Mouse (Mus musculus): Measurements from ENCODE around the gene D630036H23Rik. TPM values are rescaled to one million over a fixed set of nuclear protein-coding genes. Genes with fewer than 3 reads are reported as not detected.

Gene D630036H23Rik
- total RNA-seq (2014; fragmentation: Nextera tagmentation): 1.4 and 2.2 TPM in 2 replicates
- total RNA-seq (2017): 1.2 and 2.1 TPM in 2 replicates
- polyA plus RNA-seq (2012): 1.6 and 1.7 TPM in 2 replicates

GRCm38 (mm10) chr12:36381441-36382340 is at the start of gene D630036H23Rik, which contains the start of gene Ispd:
Gene D630036H23Rik, minus strand, starts transcription at chr12:36382181.
Gene Ispd, plus strand, starts transcription at chr12:36381450.
- DNase-seq (ENCODE audit: low spot score) (peak; percentile 77), ATAC-seq (ENCODE audit: extremely low read depth, insufficient number of reproducible peaks, low FRiP score, poor library complexity, severe bottlenecking) (peak; percentile 74)
- H3K4me1 ChIP-seq (ENCODE audit: insufficient read depth, low read depth, low read length): peaks cover 18% of the 10 kb centered on the region
- TF ChIP-seq TAL1 (conservative IDR thresholded peaks at IDR 0.05; ENCODE audit: low read depth, low read length): no peak
- no peak for TF ChIP-seq GATA1 (IDR thresholded peaks at IDR 0.05; ENCODE audit: borderline replicate concordance, low read length)
- H3K4me3 ChIP-seq (ENCODE audit: low read depth, low read length): peak within 1 kb of the TSS; percentile 83
- H3K36me3 ChIP-seq (replicated peaks): no peaks in the 10 kb centered on the region
- no peaks in the 10 kb centered on the region for H3K27me3 ChIP-seq (ENCODE audit: insufficient read depth, low read length)
- peaks cover 8% of the 10 kb centered on the region for H3K9me3 ChIP-seq (replicated peaks)

- Histone ChIP-seq H3K9me3 (replicated peaks) (no peaks in the 10 kb centered on the region), H3K27me3 (ENCODE audit: insufficient read depth, low read length) (no peaks in the 10 kb centered on the region), H3K4me1 (ENCODE audit: insufficient read depth, low read depth, low read length) (no peaks in the 10 kb centered on the region), H3K36me3 (replicated peaks) (no peaks in the 10 kb centered on the region), H3K4me3 (ENCODE audit: low read depth, low read length) (no peak overlapping the region)
- TF ChIP-seq GATA2 (IDR thresholded peaks at IDR 0.05; ENCODE audit: borderline replicate concordance, low read depth, low read length) (no peak), GATA1 (IDR thresholded peaks at IDR 0.05; ENCODE audit: borderline replicate concordance, low read length) (no peak), TAL1 (conservative IDR thresholded peaks at IDR 0.05; ENCODE audit: low read depth, low read length) (no peak), CTCF (IDR thresholded peaks at IDR 0.05; ENCODE audit: low read depth, low read length) (no peak), POLR2AphosphoS5 (IDR thresholded peaks at IDR 0.05; ENCODE audit: insufficient replicate concordance, low read depth, low read length) (no peak)
- ATAC-seq (ENCODE audit: extremely low read depth, insufficient number of reproducible peaks, low FRiP score, poor library complexity, severe bottlenecking) (no peak), DNase-seq (ENCODE audit: low spot score) (no peak)
These were observed 44.4 kb upstream of the D630036H23Rik start for GRCm38 (mm10) chr12:36426163-36427045.

GRCm38 (mm10) chr12:36425258-36425657 is 43.3 kb upstream of the D630036H23Rik start:
- no peak for ATAC-seq (ENCODE audit: extremely low read depth, insufficient number of reproducible peaks, low FRiP score, poor library complexity, severe bottlenecking)
- Histone ChIP-seq H3K27me3 (ENCODE audit: insufficient read depth, low read length) (no peaks in the 10 kb centered on the region), H3K9me3 (replicated peaks) (peaks cover 4% of the 10 kb centered on the region; the same call in 1 of the 2 replicates), H3K36me3 (replicated peaks) (no peaks in the 10 kb centered on the region), H3K4me3 (ENCODE audit: low read depth, low read length) (no peak overlapping the region), H3K4me1 (ENCODE audit: insufficient read depth, low read depth, low read length) (no peaks in the 10 kb centered on the region)
- TF ChIP-seq TAL1 (conservative IDR thresholded peaks at IDR 0.05; ENCODE audit: low read depth, low read length) (no peak), POLR2AphosphoS5 (IDR thresholded peaks at IDR 0.05; ENCODE audit: insufficient replicate concordance, low read depth, low read length) (no peak), GATA1 (IDR thresholded peaks at IDR 0.05; ENCODE audit: borderline replicate concordance, low read length) (no peak), GATA2 (IDR thresholded peaks at IDR 0.05; ENCODE audit: borderline replicate concordance, low read depth, low read length) (no peak), CTCF (IDR thresholded peaks at IDR 0.05; ENCODE audit: low read depth, low read length) (no peak)
- no peak for DNase-seq (ENCODE audit: low spot score)

- DNase-seq (ENCODE audit: low spot score): no peak
- H3K36me3 ChIP-seq (replicated peaks): no peaks in the 10 kb centered on the region
- peaks cover 4% of the 10 kb centered on the region; the same call in 1 of the 2 replicates for H3K9me3 ChIP-seq (replicated peaks)
- no peak for TF ChIP-seq POLR2AphosphoS5 (IDR thresholded peaks at IDR 0.05; ENCODE audit: insufficient replicate concordance, low read depth, low read length)
- TF ChIP-seq TAL1 (conservative IDR thresholded peaks at IDR 0.05; ENCODE audit: low read depth, low read length): no peak
- no peak for TF ChIP-seq GATA2 (IDR thresholded peaks at IDR 0.05; ENCODE audit: borderline replicate concordance, low read depth, low read length)
- TF ChIP-seq GATA1 (IDR thresholded peaks at IDR 0.05; ENCODE audit: borderline replicate concordance, low read length): no peak
- TF ChIP-seq CTCF (IDR thresholded peaks at IDR 0.05; ENCODE audit: low read depth, low read length): no peak
- no peaks in the 10 kb centered on the region for H3K4me1 ChIP-seq (ENCODE audit: insufficient read depth, low read depth, low read length)
- no peak for ATAC-seq (ENCODE audit: extremely low read depth, insufficient number of reproducible peaks, low FRiP score, poor library complexity, severe bottlenecking)
- H3K4me3 ChIP-seq (ENCODE audit: low read depth, low read length): no peak overlapping the region
- no peaks in the 10 kb centered on the region for H3K27me3 ChIP-seq (ENCODE audit: insufficient read depth, low read length)
These were observed 41.7 kb upstream of the D630036H23Rik start for GRCm38 (mm10) chr12:36423677-36424076.

- H3K36me3 ChIP-seq (replicated peaks): no peaks in the 10 kb centered on the region
- no peaks in the 10 kb centered on the region for H3K27me3 ChIP-seq (ENCODE audit: insufficient read depth, low read length)
- H3K9me3 ChIP-seq (replicated peaks): no peaks in the 10 kb centered on the region
- H3K4me3 ChIP-seq (ENCODE audit: low read depth, low read length): no peak overlapping the region
- no peaks in the 10 kb centered on the region for H3K4me1 ChIP-seq (ENCODE audit: insufficient read depth, low read depth, low read length)
- no peak for DNase-seq (ENCODE audit: low spot score)
- TF ChIP-seq GATA1 (IDR thresholded peaks at IDR 0.05; ENCODE audit: borderline replicate concordance, low read length) (no peak), CTCF (IDR thresholded peaks at IDR 0.05; ENCODE audit: low read depth, low read length) (no peak), POLR2AphosphoS5 (IDR thresholded peaks at IDR 0.05; ENCODE audit: insufficient replicate concordance, low read depth, low read length) (no peak), GATA2 (IDR thresholded peaks at IDR 0.05; ENCODE audit: borderline replicate concordance, low read depth, low read length) (no peak), TAL1 (conservative IDR thresholded peaks at IDR 0.05; ENCODE audit: low read depth, low read length) (no peak)
- ATAC-seq (ENCODE audit: extremely low read depth, insufficient number of reproducible peaks, low FRiP score, poor library complexity, severe bottlenecking): no peak
These were observed 13.1 kb upstream of the D630036H23Rik start for GRCm38 (mm10) chr12:36395115-36395514.

- DNase-seq (ENCODE audit: low spot score): no peak
- H3K4me3 ChIP-seq (ENCODE audit: low read depth, low read length): no peak overlapping the region
- no peaks in the 10 kb centered on the region for H3K9me3 ChIP-seq (replicated peaks)
- TF ChIP-seq CTCF (IDR thresholded peaks at IDR 0.05; ENCODE audit: low read depth, low read length) (no peak), GATA1 (IDR thresholded peaks at IDR 0.05; ENCODE audit: borderline replicate concordance, low read length) (no peak), TAL1 (conservative IDR thresholded peaks at IDR 0.05; ENCODE audit: low read depth, low read length) (no peak), GATA2 (IDR thresholded peaks at IDR 0.05; ENCODE audit: borderline replicate concordance, low read depth, low read length) (no peak), POLR2AphosphoS5 (IDR thresholded peaks at IDR 0.05; ENCODE audit: insufficient replicate concordance, low read depth, low read length) (no peak)
- no peaks in the 10 kb centered on the region for H3K36me3 ChIP-seq (replicated peaks)
- no peak for ATAC-seq (ENCODE audit: extremely low read depth, insufficient number of reproducible peaks, low FRiP score, poor library complexity, severe bottlenecking)
- peaks cover 5% of the 10 kb centered on the region for H3K4me1 ChIP-seq (ENCODE audit: insufficient read depth, low read depth, low read length)
- H3K27me3 ChIP-seq (ENCODE audit: insufficient read depth, low read length): no peaks in the 10 kb centered on the region
These were observed 5.0 kb upstream of the D630036H23Rik start for GRCm38 (mm10) chr12:36386991-36387390.
